Mouse (Mus musculus) spleen, postnatal 4 days (tissue): ENCODE results near the gene Rsl1d1.

Experiments
- DNase-seq, 2 experiments: peaks; one replicate each; pipeline ENCODE4 v3.0.0; 2022; ENCODE audit warnings: low spot score in 2 of 2

Rsl1d1 gene

DNA sequence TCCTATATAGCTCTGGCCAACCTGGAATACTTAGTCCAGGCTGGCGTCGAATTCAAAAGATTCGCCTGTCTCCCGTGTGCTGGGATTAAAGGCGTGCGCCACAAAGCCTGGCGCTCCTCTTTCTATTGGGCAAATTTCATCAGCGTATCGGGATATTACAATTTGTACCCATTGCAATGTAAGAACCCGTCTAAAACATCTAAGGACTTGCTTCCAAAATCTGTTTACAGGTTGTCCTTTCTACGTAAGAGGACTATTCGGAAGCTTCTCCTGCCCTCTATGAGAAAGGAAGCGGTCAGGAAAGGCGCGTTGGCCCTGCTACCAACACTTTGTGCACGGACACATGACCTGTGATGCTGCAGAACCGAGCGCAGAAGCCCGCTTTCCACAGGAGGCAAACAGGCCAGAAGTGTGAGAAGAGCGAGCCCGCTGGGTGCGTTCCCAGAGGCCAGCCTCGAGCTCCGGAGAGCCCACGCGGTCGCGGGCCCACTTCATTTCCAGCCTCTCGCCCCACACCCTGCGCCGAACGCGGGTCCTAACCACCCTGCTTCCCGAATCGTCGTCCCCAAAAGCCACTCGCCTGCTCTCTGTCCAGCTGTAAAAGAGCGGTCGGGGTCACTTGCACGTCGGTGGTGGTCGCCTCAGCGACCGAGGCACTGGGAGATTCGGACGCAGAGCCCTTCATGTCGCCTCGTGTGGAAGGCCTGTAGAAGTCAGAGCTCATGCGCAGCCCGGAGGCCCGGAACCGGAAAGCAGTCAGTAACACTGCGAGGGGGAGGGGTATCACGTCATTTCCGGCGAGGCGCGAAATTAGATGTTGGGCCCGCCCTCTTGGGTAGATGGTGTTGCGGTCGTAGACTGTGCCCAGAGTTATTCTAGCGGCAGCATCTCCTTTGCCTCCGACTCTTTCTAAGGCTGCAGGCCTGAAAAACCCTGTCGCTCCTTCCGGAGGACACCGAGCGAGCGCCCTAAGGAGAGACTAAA, at the start of gene Rsl1d1:
Gene Rsl1d1, minus strand, starts transcription at position 761 of the 984 bp plus-strand sequence.
- DNase-seq, result peak; percentile 90 to 94

DNA sequence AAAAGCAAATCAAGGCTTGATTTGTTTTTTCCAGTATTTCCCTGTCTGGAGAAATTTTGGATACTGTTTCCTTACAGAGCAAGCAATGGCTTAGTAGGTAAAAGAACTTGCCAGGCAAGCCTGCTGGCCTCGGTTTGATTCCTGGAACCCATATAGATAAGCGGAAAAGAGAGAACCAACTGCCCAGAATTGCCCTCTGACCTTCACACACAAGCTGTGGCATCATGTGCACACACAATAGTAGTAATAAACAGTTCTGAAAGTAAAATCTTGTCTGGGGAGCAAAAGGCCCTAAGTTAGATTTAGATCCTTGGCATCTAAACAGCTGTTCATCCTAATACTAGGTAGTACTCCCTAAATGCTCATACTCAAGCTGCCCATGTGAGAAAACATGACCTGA, 44.7 kb upstream of the Rsl1d1 start:
- DNase-seq, result no peak

DNA sequence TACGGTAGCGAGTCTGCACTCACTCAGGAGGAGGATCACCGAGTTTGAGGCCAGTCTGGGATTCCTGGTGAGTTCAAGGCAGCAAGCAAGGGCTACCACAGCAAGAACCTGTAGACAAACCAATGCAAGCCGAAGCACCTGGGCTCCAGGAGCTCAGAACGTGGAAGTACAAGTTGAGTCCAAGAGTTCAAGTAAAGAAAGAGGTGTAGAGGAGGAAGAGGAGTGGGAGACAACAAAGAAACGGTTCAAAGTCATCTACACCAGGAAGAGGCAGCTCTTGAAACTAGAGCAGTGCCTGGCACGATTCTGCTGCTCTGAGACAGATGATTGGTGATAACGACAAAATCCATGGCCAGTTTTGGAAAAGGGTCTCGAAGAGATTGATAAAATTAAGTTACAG, 42.6 kb upstream of the Rsl1d1 start:
- no peak for DNase-seq

DNA sequence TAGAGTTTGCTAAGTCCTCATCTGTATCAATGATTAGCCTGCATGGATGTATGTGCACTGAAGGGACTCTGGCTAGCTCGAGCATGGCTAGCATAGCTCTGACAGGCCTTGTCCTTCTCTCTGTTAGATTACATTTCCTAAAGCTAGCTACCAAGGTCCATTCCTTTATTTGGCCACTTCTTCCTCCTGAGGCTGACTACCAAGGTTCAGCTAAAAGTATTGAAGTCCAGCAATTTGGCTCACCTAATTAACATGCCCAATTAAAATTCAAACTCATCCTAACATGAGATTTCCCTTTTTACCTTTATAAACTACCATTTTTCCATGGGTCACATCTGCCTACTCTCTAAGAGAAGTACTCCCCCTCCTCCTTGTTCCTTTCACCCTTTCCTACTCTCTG, 39.3 kb upstream of the Rsl1d1 start:
- no peak for DNase-seq

DNA sequence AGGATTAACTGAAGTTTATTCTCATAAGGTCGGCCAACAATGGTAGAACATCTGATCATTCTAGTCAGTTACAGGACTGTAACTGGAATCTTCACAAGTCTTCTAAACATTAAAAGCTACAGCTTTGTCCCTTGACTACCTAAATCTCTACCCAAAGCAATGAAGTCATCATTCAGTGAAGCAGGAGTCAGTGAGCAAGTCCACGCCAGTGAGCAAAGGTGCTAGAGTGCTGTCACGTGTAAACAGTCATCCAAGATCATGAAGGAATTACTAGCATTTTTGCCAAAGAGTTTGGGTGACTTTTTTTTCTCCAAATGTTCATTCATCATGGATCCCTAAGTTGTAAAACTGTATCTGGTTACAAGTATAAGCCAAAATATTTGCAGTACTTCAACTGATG, 14.7 kb upstream of the Rsl1d1 start:
- DNase-seq, result no peak

DNA sequence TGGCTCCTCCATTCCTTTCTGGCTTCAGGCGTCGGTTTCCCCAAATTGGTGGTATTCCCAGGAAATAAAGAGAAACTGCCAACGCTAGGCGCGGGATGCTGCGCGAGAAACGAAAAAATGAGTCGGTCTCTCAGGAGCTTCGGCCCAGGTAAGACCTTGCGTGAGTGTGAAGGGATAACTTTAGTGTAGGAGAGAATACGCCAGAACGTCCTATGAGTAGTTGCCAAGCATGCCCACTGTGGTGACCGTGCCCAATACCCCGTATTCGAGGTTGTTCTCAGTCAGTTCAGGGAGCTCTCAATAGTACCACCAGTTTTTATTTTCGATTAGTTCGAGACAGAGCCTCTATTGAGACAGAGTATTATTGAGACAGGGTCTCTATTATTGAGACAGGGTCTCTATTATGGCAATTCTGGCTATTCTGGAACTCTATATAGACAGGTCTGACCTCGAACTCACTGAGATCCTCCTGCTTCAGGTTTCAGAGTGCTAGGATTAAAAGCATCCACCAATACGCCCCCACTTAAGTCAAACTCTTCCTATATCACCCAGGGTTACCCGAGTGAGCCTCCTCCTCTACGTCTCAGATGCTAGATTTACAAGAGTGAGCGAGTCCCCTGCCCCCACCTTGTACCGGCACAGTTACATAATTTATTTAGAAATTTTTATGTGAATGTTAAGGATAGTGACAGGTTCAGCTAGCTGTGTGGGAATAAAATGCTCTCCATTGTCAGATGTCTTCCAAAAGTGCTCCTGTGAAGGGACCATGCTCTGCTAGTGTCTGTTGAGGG, 664 bp upstream of the Rsl1d1 start:
- no peak for DNase-seq

DNA sequence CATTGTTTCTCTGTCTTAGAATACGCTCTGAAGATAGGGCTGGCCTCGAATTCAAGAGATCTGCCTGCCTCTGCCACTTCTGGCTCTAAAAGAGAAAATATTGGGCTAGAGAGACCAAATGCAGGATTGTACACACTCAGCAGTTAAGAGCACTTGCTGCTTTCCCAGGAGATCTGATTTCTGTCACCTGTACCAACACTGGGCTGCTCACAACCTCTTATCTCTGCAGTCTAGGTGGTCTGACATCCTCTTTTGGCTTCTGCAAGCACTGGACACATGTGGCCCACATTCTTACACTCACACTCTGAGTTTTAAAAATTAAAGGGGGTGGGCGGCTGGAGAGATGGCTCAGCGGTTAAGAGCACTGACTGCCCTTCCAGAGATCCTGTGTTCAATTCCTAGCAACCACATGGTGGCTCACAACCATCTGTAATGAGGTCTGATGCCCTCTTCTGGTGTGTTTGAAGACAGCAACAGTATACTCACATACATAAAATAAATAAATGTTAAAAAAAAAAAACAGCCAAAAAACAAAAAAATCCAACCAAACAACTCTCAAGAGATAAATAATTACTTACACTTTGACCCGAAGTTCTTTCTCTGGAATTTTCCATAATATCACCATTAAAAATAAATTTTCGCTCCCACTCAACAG, 1.3 kb downstream of the Rsl1d1 start:
- DNase-seq, result no peak

DNA sequence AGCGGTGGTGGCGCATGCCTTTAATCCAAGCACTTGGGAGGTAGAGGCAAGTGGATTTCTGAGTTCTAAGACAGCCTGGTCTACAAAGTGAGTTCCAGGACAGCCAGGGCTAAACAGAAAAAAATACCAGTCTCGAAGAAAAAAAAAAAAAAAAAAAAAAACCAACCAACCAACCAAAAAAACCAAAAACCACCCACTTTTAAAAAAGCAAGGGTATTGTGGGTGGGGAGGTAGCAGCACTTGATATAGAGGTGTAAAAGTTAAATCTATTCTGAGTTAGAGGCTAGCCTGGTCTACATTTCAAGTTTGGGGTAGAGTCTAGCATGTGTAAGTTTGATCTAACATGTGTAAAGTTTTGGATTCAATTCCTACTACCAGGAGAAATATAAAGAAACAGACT, 2.9 kb downstream of the Rsl1d1 start:
- DNase-seq, result no peak

DNA sequence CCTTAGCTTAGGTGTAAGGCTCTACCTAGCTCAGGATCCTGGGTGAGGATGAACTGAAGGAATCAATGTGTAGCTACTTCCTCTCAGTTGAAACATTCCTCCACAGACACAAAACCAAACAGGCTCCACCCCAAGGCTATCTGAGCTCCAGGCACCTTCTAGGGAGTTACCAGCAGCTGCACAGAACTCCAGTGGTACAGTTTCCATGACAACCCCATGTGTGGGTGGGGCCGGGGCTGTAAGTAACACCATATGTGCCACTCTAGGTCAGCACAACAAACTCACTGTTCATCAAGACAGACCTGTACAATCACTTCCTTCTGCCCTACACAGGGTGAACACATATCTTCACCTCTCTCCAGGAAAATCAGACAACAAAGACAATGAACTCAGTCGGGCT, 4.7 kb downstream of the Rsl1d1 start:
- DNase-seq, result peak in 1 of 2 experiments; percentile 34

DNA sequence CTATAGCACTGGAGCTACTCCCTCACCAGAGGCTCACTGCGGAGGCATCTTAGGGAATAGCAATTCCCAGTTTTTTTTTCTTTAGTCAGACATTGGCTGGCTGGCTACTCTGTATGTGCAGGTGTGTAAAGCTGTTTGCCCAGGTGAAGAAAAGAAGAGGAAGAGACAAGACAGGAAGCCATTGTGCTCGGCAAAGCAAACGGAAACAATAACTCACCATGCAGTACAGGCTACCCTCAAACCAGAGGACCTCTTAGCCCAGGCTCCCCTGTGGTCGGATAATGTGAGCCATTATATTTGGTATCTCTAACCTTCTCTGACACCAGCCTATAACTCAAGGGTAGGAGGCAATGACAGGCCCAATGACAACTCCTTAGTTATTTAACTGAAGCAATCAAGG, 6.1 kb downstream of the Rsl1d1 start:
- no peak for DNase-seq

DNA sequence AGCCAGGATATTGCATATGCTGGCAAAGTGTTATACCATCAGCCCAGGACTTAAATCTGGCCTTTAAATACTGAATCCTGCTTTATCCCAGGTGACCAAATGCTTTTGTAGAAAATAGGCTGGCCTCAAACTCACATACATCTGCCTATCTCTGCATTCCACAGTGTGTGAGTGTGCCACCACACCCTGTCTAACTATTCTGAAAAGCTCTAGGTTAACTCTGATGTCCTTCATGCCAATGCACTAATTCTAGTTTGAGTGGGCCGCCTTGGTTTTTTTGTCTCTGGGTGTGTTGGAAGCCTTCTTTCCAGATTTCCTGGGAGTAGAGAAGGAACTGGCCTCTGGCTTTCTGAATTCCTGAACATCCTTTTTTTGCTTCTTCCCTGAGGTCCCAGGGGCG, 9.9 kb downstream of the Rsl1d1 start:
- DNase-seq, result no peak

DNA sequence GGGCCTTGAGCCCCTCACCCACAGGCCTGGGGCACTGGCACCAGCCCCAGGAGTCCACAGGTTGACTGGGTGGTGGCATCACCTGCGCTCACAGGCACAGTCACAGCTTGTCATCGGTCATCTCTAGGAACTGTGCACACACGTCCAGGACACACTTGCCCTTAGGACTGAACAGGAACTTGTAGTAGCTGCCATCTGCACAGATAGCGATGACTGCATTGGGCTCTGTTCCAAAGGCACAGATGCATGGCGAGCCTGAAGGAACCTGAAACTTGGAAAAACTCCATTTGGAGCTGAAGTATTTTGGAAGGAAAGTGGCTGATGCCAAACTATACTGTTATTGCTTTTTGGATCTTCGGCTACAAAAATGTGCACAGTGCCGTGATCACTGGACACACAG, 13.0 kb downstream of the Rsl1d1 start:
- no peak for DNase-seq

DNA sequence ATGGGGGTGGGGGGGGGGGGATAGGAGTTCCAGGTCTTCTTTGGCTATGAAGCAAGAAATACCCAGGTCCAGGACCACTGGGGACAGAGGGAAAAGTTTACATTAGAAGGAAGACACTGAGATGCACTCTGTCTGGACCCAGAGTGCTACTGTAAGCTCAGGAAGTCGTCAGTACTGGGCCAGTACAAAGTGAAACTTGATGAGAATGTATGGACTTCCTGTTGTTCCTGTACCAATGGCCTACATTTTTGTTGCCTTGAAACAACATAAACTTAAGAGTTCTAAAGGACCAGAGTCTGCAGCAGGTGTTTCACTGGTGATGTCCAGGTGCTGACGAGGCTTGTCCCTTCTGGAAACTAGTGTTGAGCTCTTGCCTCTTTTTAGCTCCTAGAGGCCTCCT, 25.7 kb downstream of the Rsl1d1 start:
- no peak for DNase-seq

DNA sequence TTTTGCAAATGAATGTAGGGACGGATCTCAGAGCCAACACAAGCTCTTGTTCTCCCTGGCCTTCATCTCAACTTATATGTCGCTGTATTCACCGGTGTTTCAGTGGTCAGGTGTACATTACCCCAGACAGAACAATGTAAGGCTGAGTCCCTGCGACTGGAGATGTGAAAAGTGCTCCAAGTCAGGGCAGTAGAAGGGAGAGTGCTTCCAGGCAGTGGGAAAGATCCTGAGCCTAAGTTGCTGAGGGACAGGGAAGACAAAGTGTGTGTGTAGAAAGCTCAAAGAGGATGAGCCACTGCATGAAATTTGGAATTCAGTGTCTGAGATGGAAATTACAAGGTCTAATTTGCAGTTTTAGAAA, 26.3 kb downstream of the Rsl1d1 start:
- DNase-seq, result no peak

DNA sequence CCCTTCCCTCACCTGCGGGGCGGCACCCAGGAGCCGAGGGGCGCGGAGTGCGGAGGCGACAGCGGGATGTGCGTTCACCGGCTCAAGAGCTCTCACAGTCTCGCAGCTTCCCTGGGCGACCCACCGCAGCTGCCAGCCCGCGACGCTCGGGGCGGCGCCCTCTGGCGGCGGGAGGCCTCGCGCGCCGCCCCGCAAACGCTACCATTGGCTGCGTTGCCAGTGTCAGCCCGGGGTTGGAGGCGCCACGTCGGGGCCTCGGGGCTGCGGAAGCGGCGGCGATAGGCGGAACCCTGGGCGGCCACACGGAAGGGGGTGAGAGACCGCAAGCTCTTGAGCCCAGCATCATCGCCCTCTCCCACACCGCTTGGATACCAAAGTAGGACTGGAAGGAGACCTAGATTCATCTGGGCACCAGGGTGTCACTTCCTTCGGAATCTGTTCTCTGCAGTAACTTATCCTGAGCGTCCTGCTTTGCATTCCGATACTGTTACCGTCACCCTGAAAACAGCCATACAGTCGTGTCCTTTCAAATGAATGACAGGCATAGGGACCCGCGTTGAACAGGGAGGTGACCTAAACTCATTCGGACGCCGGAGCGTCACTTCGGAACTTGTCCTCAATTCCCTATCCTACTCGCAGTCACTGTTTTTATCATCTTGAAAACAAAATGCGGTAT, 26.8 kb downstream of the Rsl1d1 start, which contains the start of gene Zc3h7a:
Gene Zc3h7a, minus strand, starts transcription at position 186 of the 676 bp plus-strand sequence.
- peak; percentile 90 to 96 for DNase-seq

DNA sequence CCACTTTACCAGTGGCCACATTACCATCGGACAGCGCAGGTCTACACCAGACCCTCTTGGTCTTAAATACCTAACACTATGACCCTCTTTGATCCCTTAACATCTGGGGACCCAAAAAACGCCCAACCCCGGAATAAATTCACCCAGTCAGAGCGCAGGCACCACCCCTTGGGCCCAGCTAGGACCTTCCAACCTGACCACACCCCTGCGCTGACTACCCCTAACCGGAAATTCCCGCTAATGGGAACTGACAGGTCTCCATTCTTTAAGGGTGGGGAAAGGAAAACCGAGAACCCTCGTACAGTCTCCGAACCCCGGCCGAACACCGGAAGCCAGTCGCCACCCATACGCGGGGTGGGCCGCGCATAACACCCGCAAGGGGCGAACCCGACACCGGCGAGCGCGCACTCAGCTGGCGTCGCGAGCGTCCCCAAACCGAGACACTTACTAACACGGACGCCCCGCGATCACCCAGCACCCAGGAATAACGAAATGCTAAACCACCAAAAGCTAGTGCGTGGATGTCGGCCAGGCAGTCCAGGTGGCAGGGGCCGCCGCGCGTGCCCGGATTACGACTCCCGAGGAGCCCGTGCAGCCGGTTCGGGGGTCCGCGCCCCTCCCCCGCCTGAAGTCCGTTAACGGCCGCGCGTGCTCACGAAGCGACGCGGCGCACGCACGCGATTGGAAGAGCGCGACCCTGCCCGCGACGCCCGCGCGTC, 27.5 kb downstream of the Rsl1d1 start:
- peak; percentile 60 to 85 for DNase-seq

DNA sequence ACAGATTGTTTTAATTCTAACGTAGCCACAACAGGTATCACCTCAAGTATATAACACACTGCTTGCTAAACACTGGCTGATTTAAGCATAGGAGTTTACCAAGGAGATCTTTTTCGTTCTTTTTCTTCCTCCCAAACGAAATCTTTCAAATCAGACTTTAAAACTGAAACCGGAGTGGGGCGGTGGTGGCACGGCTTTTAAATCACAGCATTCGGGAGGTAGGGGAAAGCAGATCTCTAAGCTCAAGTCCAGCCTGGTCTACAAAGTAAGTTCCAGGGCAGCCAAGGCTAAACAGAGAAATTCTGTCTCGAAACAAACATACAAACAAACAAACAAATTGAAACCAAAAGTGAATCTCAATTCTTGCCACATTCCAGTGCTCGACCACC, 28.0 kb downstream of the Rsl1d1 start:
- DNase-seq, result no peak

DNA sequence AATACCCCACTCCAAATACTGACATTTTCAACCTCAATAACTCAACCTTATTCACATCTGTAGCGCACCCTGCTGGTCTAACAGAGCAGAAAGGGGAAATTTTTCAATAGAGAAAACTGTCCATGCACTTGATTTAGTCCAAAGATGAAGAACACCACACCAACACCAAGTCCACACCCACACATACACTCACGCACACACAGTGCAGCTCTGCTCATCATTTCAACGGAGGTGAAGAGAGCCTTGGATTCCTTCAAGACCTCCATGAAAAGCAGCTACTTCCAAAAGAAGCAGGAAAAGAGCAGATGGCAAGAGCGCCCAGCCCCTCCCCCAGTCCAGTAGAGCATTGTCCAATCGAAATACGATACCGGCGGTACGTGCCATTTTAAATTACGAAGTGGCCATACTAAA, 28.5 kb downstream of the Rsl1d1 start:
- DNase-seq, result peak; percentile 64 to 80

DNA sequence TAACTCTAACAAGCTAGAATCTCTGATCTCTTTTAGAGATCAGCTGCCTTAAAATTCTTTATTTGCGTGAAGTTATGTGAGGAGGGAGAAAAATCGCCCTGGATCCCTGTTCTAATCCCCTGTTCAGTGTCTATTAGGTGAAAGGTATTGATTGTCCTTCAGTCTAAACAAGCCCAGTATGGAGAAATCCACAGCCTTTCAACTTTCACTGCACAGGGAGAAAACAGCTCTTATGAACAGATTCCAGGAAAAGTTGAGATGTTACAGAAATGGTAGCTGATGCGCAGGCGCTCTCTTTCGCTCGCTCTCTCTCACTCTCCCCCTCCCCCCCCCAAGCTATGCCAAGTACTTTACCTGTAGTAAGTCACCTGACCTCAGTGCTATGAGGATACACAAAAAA, 31.5 kb downstream of the Rsl1d1 start:
- DNase-seq, result no peak

DNA sequence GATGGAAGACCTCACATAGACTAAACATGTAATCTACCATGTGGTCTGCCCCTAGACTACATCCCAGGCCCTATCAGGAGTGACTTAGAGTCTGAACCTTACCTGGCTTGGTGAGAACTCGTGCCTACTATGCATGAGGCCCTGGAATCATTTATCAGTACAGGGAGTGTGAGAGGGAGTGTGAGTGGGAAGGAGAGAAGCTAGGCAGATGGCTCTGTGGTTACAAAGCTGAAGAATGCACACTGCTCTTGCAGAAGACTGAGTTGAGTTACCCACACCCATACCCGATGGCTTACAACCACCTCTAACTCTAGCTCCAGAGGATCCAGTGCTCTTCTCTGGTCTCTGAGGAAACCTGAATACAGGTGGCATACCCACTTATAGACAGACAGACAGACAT, 36.7 kb downstream of the Rsl1d1 start:
- no peak for DNase-seq

DNA sequence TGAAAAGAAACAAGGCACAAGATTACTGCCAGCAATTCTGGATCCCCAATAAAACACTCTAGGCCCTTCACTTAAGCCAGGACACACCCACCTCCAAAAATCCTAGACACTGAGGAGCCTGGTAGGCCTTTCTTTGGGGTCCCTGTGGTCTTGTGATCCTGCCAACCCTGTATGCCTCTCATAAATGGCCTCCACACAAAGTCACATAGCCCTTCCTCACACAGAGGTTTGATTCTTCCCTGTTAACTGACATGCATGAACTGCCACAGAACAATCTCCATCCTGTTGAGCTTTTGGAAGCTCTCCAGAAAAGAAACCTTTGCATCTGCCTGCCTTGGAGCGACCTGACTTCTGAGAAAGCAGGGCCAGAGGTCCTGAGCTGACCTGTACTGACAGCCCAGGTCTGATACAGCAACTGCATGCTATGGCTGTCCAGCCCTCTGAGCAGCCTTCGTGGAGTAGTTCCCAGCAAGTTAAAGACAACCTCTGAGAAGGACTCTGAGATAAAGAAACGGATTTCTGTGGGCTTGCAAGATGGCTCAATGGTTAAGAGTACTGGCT, 38.4 kb downstream of the Rsl1d1 start:
- no peak for DNase-seq
